Mouse (Mus musculus) olfactory bulb, adult 2 months (tissue): ENCODE data around the gene St13. TPM values are rescaled to one million over a fixed set of nuclear protein-coding genes. Genes with fewer than 3 reads are reported as not detected.
"Not testable (repeated sequence)": the region's sequence is repeated elsewhere in the genome, so short reads cannot be mapped to it uniquely, and the experiment has no call there.

Experiments
- H3K27ac ChIP-seq: fragments of 200-500 bp; 2 replicates; pipeline ENCODE4 v1.5.1; 2012; ENCODE audit warnings: low read depth, low read length; ENCODE audit not compliant: insufficient read depth
- H3K4me1 ChIP-seq: fragments of 200-500 bp; 2 replicates; pipeline ENCODE4 v1.6.1; 2012; ENCODE audit warnings: low read length; ENCODE audit not compliant: control insufficient read depth, insufficient read depth
- H3K4me3 ChIP-seq: fragments of 200-500 bp; 2 replicates; pipeline ENCODE4 v1.5.1; 2012; ENCODE audit warnings: mild to moderate bottlenecking, low read depth, low read length, moderate library complexity; ENCODE audit not compliant: insufficient read depth
- CTCF ChIP-seq: fragments of 200-500 bp; IDR thresholded peaks from 2 replicates; pipeline ENCODE4 v1.5.1; 2012; ENCODE audit warnings: low read depth, mild to moderate bottlenecking, low read length, moderate library complexity; ENCODE audit not compliant: insufficient read depth
- POLR2A ChIP-seq: fragments of 200-500 bp; IDR thresholded peaks from 2 replicates; pipeline ENCODE4 v1.6.1; 2012; ENCODE audit warnings: mild to moderate bottlenecking, low read depth, low read length, moderate library complexity; ENCODE audit not compliant: insufficient read depth
- WGBS: fragments of 180-500 bp; shearing (Covaris S2); methylation state at CpG from one replicate; pipeline ENCODE4 v1.1.7; 2018; 5-methylcytosine and 5-hydroxymethylcytosine counted together
- polyA plus RNA-seq: library from polyadenylated mRNA; stranded (reverse); fragments of >200 nt; gene quantifications from 2 replicates; pipeline ENCODE4 v1.2.4, GENCODE M21; 2012; ENCODE audit warnings: low replicate concordance; ENCODE audit not compliant: missing spikeins, insufficient read depth, insufficient read length

The St13 gene
- 972 TPM in 1 of 2 replicates, not detected in the other for polyA plus RNA-seq

GRCm38 (mm10) chr15:81399638-81400315 lies at the start of gene St13, which contains the start of gene Xpnpep3:
Gene St13 (minus strand): TSS chr15:81400077.
Gene Xpnpep3 (plus strand): TSS chr15:81400138.
- Histone ChIP-seq H3K4me3 (peak within 1 kb of the TSS; percentile 96), H3K27ac (peak within 1 kb of the TSS; percentile 96), H3K4me1 (no peaks in the 10 kb centered on the region)
- TF ChIP-seq CTCF (no peak), POLR2A (peak; percentile 33; the same call in 1 of the 2 replicates)
- WGBS: 0% methylated on average over 50 of the region's 50 CpGs

- TF ChIP-seq POLR2A: no peak
- 0 out of 2 replicates have a peak, but pooled peaks have one; percentile 26 for TF ChIP-seq CTCF
- H3K4me3 ChIP-seq: no peak overlapping the region
- no peak overlapping the region for H3K27ac ChIP-seq
- WGBS: 34% methylated on average over 3 of the region's 3 CpGs
- H3K4me1 ChIP-seq: no peaks in the 10 kb centered on the region
Observed at GRCm38 (mm10) chr15:81448463-81448862, 48.6 kb upstream of the St13 start.

GRCm38 (mm10) chr15:81439236-81439635 lies 39.4 kb upstream of the St13 start:
- TF ChIP-seq CTCF (no peak), POLR2A (no peak)
- no peak overlapping the region for H3K4me3 ChIP-seq
- H3K4me1 ChIP-seq: no peaks in the 10 kb centered on the region
- no peak overlapping the region for H3K27ac ChIP-seq

GRCm38 (mm10) chr15:81438345-81438744 lies 38.5 kb upstream of the St13 start:
- no peaks in the 10 kb centered on the region for H3K4me1 ChIP-seq
- TF ChIP-seq CTCF: no peak
- TF ChIP-seq POLR2A: no peak
- no peak overlapping the region for H3K27ac ChIP-seq
- 97% methylated on average over 1 of the region's 1 CpGs for WGBS
- H3K4me3 ChIP-seq: no peak overlapping the region

GRCm38 (mm10) chr15:81431195-81431594 lies 31.3 kb upstream of the St13 start:
- H3K4me1 ChIP-seq: no peaks in the 10 kb centered on the region
- no peak for TF ChIP-seq CTCF
- TF ChIP-seq POLR2A: no peak

GRCm38 (mm10) chr15:81427947-81428346 lies 28.1 kb upstream of the St13 start:
- WGBS: 90% methylated on average over 2 of the region's 2 CpGs
- Histone ChIP-seq H3K4me1 (no peaks in the 10 kb centered on the region), H3K27ac (no peak overlapping the region), H3K4me3 (no peak overlapping the region)
- TF ChIP-seq POLR2A (no peak), CTCF (no peak)

More at GRCm38 (mm10) chr15:81431195-81431594, 31.3 kb upstream of the St13 start:
- no peak overlapping the region for H3K27ac ChIP-seq
- H3K4me3 ChIP-seq: no peak overlapping the region
- 84% methylated on average over 1 of the region's 1 CpGs for WGBS

GRCm38 (mm10) chr15:81425311-81425710 lies 25.4 kb upstream of the St13 start:
- Histone ChIP-seq H3K4me1 (no peaks in the 10 kb centered on the region), H3K4me3 (no peak overlapping the region), H3K27ac (no peak overlapping the region)
- TF ChIP-seq POLR2A (no peak), CTCF (no peak)
- 86% methylated on average over 3 of the region's 3 CpGs for WGBS

GRCm38 (mm10) chr15:81422156-81422681 lies 22.3 kb upstream of the St13 start:
- 21% methylated on average over 7 of the region's 7 CpGs for whole genome bisulfite sequencing
- no peak for TF ChIP-seq CTCF
- TF ChIP-seq POLR2A: no peak
- no peaks in the 10 kb centered on the region for H3K4me1 ChIP-seq
- H3K27ac ChIP-seq: 0 out of 2 replicates have a peak overlapping the region, but pooled peaks have one; percentile 57
- H3K4me3 ChIP-seq: no peak overlapping the region

- H3K27ac ChIP-seq: no peak overlapping the region
- peaks cover 5% of the 10 kb centered on the region; the same call in 1 of the 2 replicates for H3K4me1 ChIP-seq
- H3K4me3 ChIP-seq: no peak overlapping the region
- TF ChIP-seq CTCF (no peak), POLR2A (no peak)
- 46% methylated on average over 1 of the region's 1 CpGs for WGBS
Observed at GRCm38 (mm10) chr15:81421454-81421853, 21.6 kb upstream of the St13 start.

- Histone ChIP-seq H3K4me3 (no peak overlapping the region), H3K27ac (no peak overlapping the region), H3K4me1 (peaks cover 5% of the 10 kb centered on the region; the same call in 1 of the 2 replicates)
- WGBS: 93% methylated on average over 4 of the region's 4 CpGs
- TF ChIP-seq POLR2A: no peak
- TF ChIP-seq CTCF: no peak
Observed at GRCm38 (mm10) chr15:81418065-81418464, 18.2 kb upstream of the St13 start.

GRCm38 (mm10) chr15:81416763-81417310 lies 17.0 kb upstream of the St13 start:
- H3K4me1 ChIP-seq, H3K4me3 ChIP-seq: not testable (repeated sequence)
- 15% methylated on average over 22 of the region's 22 CpGs for WGBS

More at GRCm38 (mm10) chr15:81416763-81417310, 17.0 kb upstream of the St13 start:
- not testable (repeated sequence) for H3K27ac ChIP-seq
